ENCODE assay signal across 19 mouse cellular contexts in the genomic region with DNA sequence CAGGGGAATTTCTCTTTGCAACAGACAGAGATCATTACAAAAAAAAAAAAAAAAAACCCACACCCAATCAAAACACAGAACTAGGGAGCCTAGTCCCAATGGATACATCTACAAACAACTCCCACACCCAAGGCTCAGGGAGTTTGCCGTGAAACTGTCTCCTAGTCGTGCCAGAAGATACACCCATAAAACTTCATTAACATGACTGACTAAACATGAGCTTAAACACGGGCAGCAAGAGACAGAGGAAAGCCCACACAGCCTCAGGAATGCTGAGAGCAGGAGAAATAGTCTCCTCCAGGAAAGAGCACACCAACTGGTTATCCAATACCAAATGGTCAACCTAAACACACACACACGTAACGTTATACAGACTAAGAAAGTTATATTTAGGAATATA. TPM values are rescaled to one million over a fixed set of nuclear protein-coding genes. Genes with fewer than 3 reads are reported as not detected.
DNase-seq lines count a peak whose midpoint lies in the region; TF ChIP-seq lines count a peak whose summit lies in the region.
"Had no signal": no experiment of that assay in that cellular context is flagged by ENCODE, and none has a peak within 500 bp of the region (broad histone marks: within the 10 kb centered on the region; RNA-seq: fewer than 3 reads in every experiment).

No protein-coding gene starts in this region.

- H3K4me3 ChIP-seq in ES-E14 (ENCODE audit: insufficient read depth in 1 of 2, low read depth in 1 of 2, low read length in 2 of 2, poor library complexity in 1 of 2, severe bottlenecking in 1 of 2) = no peak overlapping the region
- H3K4me3 ChIP-seq: embryonic facial prominence, embryonic 10.5 days; embryonic facial prominence, embryonic 12.5 days; forebrain, embryonic 13.5 days; forebrain, embryonic 15.5 days had no signal

- intact Hi-C loops in heart, postnatal 14 days (cut with DNase I) = no loop called here

- in situ Hi-C loops in ES-E14 (cut with MboI; ENCODE audit: low sequenced_read_pairs in 2 of 2, unreplicated experiment in 2 of 2) = no loop called here

- H3K4me1 ChIP-seq in ES-E14 (ENCODE audit: control insufficient read depth in 2 of 2, insufficient read depth in 2 of 2, low read length in 2 of 2, poor library complexity in 1 of 2) = no peaks in the 10 kb centered on the region
- H3K4me1 ChIP-seq: embryonic facial prominence, embryonic 10.5 days; embryonic facial prominence, embryonic 12.5 days; forebrain, embryonic 13.5 days; forebrain, embryonic 15.5 days had no signal

- no peaks in the 10 kb centered on the region for H3K9me3 ChIP-seq in ES-E14 (ENCODE audit: control insufficient read depth, insufficient read depth, low read depth, low read length)
- H3K9me3 ChIP-seq: embryonic facial prominence, embryonic 10.5 days; embryonic facial prominence, embryonic 12.5 days; forebrain, embryonic 13.5 days; forebrain, embryonic 15.5 days; G1E had no signal

- H3K9ac ChIP-seq in ES-E14 (ENCODE audit: insufficient read depth, low read depth, low read length, poor library complexity, severe bottlenecking) = no peak overlapping the region
- H3K9ac ChIP-seq: embryonic facial prominence, embryonic 12.5 days; forebrain, embryonic 13.5 days; forebrain, embryonic 15.5 days; forebrain, postnatal 0 days had no signal

- H3K27ac ChIP-seq in ES-E14 (ENCODE audit: insufficient read depth, low read depth, low read length, poor library complexity, severe bottlenecking) = no peak overlapping the region
- H3K27ac ChIP-seq: embryonic facial prominence, embryonic 10.5 days; embryonic facial prominence, embryonic 12.5 days; forebrain, embryonic 13.5 days; forebrain, embryonic 15.5 days had no signal

- DNase-seq in heart, adult 11 months = peak; percentile 28
- DNase-seq in heart, postnatal 14 days = no peak
- DNase-seq in ES-E14 (ENCODE audit: low read depth, low spot score) = no peak
- peak; percentile 15 for DNase-seq in brain, adult 2 months (ENCODE audit: low read depth, low spot score)
- DNase-seq in adrenal gland, adult 18-20 months (ENCODE audit: low spot score in 2 of 2) = no peak
- DNase-seq: adrenal gland, adult 2 months; adrenal gland, postnatal 10 days; adrenal gland, postnatal 25 days; cerebellum, adult 11-12 months; cerebellum, adult 2 months; cerebellum, adult 9-10 months; cerebellum, postnatal 10 days; cerebellum, postnatal 25 days; forebrain, postnatal 0 days had no signal

- H3K36me3 ChIP-seq in ES-E14 (ENCODE audit: control insufficient read depth, insufficient read depth, low read length, poor library complexity, severe bottlenecking) = no peaks in the 10 kb centered on the region
- H3K36me3 ChIP-seq: embryonic facial prominence, embryonic 10.5 days; embryonic facial prominence, embryonic 12.5 days; forebrain, embryonic 15.5 days; G1E had no signal

TF ChIP-seq in ES-E14, 5 proteins besides CTCF, POLR2A, EP300 and RAD21:
- TF ChIP-seq CHD2 (IDR thresholded peaks at IDR 0.05; ENCODE audit: low read depth, low read length) (no peak), ZNF384 (IDR thresholded peaks at IDR 0.05; ENCODE audit: low read depth, low read length) (0 out of 2 replicates have a peak, but pooled peaks have one; percentile 7), ZC3H11A (IDR thresholded peaks at IDR 0.05; ENCODE audit: borderline replicate concordance, low read depth, low read length) (no peak), HCFC1 (IDR thresholded peaks at IDR 0.05; ENCODE audit: borderline replicate concordance, insufficient read depth, low read length) (no peak), MAFK (IDR thresholded peaks at IDR 0.05; ENCODE audit: insufficient read depth, low read depth, low read length) (no peak)

RNA-seq across cellular contexts. Expression of gene Cnep1r1, which starts 36.4 kb away (rescaled TPM):
- total RNA-seq in heart, postnatal 14 days (2021) = 10 to 100 TPM; 31.4 to 32.8 TPM
- 22.3 and 23.7 TPM in 2 replicates for total RNA-seq in ES-E14 (2012; rRNA removed)
- 10 to 100 TPM; 33.3 to 35.7 TPM for total RNA-seq in adrenal gland, adult 18-20 months (2021)

RNA-seq across cellular contexts. Expression of gene Heatr3, which starts 55.5 kb away (rescaled TPM):
- 10 to 100 TPM; 20.0 to 20.8 TPM for total RNA-seq in heart, postnatal 14 days (2021)
- total RNA-seq in ES-E14 (2012; rRNA removed) = 41.1 and 55.5 TPM in 2 replicates
- total RNA-seq in adrenal gland, adult 18-20 months (2021) = 10 to 100 TPM; 29.5 to 36.5 TPM

Comparison
In these comparisons a context has a peak if more than half of its experiments do, and no peak if none do; other contexts are left out.
1. DNase-seq: peak in heart, adult 11 months (single experiment) and brain, adult 2 months (single experiment); none in heart, postnatal 14 days (0 of 2), ES-E14 (single experiment) and adrenal gland, adult 18-20 months (0 of 2).